Mouse (Mus musculus): Measurements from ENCODE around the gene Nfu1. TPM values are rescaled to one million over a fixed set of nuclear protein-coding genes. Genes with fewer than 3 reads are reported as not detected.

Nfu1 gene
- total RNA-seq, 2 experiments from 2014 or later, result 13.0 to 51.8 TPM

DNA sequence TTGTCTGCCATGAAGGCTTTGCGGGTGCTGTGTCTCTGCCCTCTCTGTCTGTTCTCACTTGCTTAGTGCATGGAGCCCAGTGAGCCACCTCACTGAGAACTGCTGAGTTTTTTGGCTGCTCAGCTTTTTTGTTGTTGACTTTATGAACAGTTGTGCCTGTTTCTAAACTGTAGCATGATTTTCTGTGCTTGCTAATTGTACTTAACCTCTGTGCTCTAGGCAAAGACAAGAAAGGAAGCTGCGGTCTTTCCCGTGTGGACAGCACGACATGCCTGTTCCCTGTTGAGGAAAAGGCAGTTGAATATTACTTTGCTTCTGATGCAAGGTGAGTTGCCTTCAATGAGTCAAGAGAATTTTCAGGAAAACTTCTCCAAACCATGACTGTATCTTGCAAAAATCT is 54.5 kb downstream of the Nfu1 start:
- no peak for ATAC-seq (replicated peaks; ENCODE audit: low FRiP score, poor library complexity, severe bottlenecking)

- ATAC-seq (replicated peaks; ENCODE audit: low FRiP score, poor library complexity, severe bottlenecking), result no peak
Observed at GRCm38 (mm10) chr6:87068209-87068608, 59.2 kb downstream of the Nfu1 start.

DNA sequence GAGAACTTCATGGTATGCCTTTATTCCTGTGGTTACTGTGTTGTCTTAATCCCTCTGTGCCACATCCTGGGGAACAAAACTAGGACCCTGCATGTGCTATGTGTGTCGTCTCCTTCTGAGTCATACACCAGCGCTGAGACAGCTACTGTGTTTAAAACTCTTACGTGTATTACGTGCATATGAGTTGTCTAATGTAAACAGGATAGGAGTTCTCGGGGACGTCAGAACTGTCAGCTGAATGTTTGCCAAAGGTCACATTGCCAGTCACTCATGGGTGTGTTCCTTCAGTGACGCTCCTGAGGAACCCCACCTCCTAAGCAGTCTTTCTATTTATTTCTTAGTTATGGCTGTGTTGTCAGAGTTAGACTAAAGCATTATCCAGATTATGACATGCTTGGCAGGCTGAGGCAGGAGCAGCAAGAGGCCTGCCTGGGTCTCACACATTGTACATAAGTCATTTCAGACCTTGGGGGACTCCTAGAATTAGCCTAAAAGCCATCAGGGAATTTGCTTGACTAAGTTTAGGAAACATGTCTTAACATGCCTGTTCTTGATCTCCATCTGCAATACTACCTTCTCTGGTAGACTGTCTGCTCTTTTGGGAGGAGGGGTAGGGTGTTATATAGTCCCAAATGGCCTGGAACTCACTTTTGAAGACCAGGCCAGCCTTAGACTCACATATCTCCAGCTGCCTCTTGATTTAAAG is 60.3 kb downstream of the Nfu1 start:
- ATAC-seq (replicated peaks; ENCODE audit: low FRiP score, poor library complexity, severe bottlenecking), result no peak; the same call in 1 of the 2 replicates

DNA sequence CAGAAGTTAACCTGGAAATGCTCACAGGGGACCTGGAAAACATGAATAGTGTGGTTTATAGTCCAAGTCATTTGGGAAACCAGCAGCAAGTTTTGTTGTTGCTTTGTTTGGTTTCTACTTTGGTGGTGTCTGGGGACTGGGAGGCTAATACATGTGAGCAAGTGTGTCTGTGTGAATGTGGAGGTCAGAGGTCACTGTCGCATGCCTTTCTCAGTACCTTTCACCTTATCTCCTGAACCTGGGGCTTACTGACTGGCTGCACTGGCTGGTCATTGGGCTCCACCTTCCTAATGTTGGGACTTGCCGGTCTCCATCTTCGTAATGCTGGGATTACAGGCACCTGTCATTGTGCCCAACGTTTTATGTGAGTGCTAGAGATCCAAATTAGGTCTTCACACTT is 61.6 kb downstream of the Nfu1 start:
- no peak for ATAC-seq (replicated peaks; ENCODE audit: low FRiP score, poor library complexity, severe bottlenecking)

GRCm38 (mm10) chr6:87072759-87073158 is 63.7 kb downstream of the Nfu1 start:
- no peak for ATAC-seq (replicated peaks; ENCODE audit: low FRiP score, poor library complexity, severe bottlenecking)

DNA sequence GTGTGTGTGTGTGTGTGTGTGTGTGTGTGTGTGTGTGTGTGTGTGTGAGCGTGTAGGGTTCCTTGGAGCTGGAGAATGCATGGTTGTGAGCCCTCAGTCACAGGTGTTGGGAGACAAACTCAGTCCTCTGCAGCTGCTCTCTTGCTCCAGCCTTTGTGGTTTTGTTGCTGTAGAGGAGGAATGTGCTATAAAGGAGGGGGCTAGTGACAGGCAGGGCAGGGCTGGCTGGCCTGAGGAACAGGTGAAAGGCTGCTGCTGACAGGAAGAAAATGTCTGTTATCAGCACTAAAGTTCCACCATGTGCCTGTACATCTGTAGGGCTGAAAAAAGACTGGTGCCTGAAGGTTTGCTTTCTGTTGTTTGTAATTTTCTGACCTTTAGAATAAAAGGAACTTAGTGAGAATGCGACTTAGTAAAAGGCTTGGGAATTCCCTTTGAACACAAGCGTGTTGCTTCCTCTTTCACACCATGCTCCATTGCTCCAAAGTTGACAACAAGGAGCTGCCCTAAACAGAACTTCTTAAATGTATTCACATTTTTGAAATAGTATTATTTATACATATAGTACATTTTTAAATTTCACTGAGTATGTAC is 66.2 kb downstream of the Nfu1 start:
- no peak for ATAC-seq (replicated peaks; ENCODE audit: low FRiP score, poor library complexity, severe bottlenecking)

Other genes starting within 250 kb of the Nfu1 start
- gene Anxa4, start 215.7 kb upstream of the Nfu1 start, total RNA-seq (2015; ENCODE audit: low replicate concordance), result 0.72 and 16.8 TPM in 2 replicates
- 5.1 and 8.6 TPM in 2 replicates for gene Anxa4, start 215.7 kb upstream of the Nfu1 start, total RNA-seq (2017; ENCODE audit: low replicate concordance)
- 18.4 and 39.4 TPM in 2 replicates for gene Aak1, start 159.7 kb upstream of the Nfu1 start, total RNA-seq (2015; ENCODE audit: low replicate concordance)
- 10.5 and 15.8 TPM in 2 replicates for gene Aak1, start 159.7 kb upstream of the Nfu1 start, total RNA-seq (2017; ENCODE audit: low replicate concordance)
- gene Gfpt1, start 33.6 kb downstream of the Nfu1 start, total RNA-seq (2015; ENCODE audit: low replicate concordance), result 8.3 and 11.7 TPM in 2 replicates
- 4.8 and 6.3 TPM in 2 replicates for gene Gfpt1, start 33.6 kb downstream of the Nfu1 start, total RNA-seq (2017; ENCODE audit: low replicate concordance)
- not detected in 2 replicates for gene D6Ertd527e, start 95.5 kb downstream of the Nfu1 start, total RNA-seq (2015; ENCODE audit: low replicate concordance)
- not detected in 2 replicates for gene D6Ertd527e, start 95.5 kb downstream of the Nfu1 start, total RNA-seq (2017; ENCODE audit: low replicate concordance)